Mouse (Mus musculus): Measurements from ENCODE around the gene Eif3k. TPM values are rescaled to one million over a fixed set of nuclear protein-coding genes. Genes with fewer than 3 reads are reported as not detected.
"Not testable (repeated sequence)": the region's sequence is repeated elsewhere in the genome, so short reads cannot be mapped to it uniquely, and the experiment has no call there.

The Eif3k gene
- total RNA-seq, 2 experiments from 2014 or later: 212 to 213 TPM

DNA sequence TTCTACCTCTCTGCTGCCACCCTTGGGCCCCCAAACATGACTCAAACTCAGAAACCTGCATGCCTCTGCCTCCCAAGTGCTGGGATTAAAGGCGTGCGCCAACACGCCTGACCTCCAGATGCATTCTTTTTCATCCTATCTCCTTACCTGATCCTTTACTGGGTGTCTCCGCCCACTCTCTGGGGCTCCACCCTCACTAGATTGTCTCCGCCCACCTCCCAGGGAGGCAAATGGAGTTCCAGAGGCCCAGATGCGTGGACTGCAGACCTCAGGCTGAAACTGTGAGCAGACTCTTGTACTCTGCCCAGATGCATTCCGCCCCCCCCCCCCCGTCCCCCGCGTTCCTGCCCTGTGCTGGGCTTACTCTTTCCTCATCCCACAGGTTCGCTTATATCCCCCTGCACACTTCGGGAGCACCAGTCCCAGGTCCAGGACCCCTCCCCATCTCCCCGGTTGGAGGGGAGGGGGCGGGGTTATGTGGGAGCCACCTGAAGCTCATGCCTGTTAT is 9.2 kb upstream of the Eif3k start:
- intact Hi-C loops (cut with DNase I): no loop called here
- DNase-seq: no peak

DNA sequence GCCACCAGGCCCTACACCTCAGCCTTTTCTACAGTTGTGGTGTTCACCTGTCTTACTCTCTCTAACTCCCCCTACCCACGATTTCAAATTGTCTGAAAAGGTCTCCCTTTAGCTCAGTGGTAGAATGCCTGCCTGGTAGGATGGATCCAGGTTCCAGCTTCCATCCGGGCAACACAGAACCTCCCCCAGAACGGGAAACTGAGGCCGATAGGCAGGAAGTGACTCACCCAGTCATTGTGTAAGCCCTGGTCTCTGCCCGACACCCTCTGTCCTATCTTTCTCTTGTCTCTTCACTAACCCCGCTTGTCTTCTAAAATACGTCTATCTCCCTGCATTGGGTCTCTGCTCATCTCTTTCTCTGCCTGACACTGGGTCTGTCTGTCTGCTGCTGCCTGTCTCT is 3.5 kb upstream of the Eif3k start:
- intact Hi-C loops (cut with DNase I): no loop called here
- no peak for DNase-seq

DNA sequence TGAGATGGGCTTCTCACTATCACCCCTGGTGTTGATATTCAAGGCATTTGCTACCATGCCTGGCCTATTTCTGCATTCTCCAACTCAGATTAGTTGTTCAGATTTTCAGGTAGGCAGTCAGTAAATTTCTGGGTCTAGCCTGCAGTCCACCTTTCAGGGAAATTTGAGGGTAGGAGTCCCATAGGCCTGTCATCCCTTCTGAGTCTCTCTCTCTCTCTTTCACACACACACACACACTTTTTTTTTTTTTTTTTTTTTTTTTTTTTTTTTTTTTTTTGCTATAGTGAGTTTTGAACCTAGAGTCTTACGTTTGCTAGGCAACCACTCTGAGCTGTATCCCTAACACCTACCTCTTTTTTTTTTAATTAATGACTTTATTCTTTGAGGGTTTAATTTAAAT is 2.8 kb upstream of the Eif3k start:
- intact Hi-C loops (cut with DNase I): no loop called here
- DNase-seq: no peak

DNA sequence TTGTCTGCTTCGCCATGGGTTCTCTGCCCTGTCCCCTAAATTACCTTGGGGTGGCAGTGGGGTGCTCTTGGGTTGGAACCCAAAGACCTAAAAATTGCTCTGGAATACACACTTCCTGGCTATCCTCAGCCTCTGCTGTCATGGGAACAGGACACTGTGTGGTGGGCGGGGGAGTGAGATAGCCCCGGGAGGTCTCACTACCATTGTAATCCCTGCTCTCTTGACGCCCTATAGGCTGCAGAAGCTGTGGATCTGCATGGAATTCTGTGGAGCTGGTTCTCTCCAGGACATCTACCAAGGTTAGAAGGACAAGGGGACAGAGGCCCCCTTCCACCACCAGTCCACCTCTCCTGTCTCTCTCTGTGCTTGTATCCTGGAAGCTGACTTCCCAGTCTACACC is 2.2 kb upstream of the Eif3k start:
- DNase-seq: no peak
- intact Hi-C loops (cut with DNase I): no loop called here

DNA sequence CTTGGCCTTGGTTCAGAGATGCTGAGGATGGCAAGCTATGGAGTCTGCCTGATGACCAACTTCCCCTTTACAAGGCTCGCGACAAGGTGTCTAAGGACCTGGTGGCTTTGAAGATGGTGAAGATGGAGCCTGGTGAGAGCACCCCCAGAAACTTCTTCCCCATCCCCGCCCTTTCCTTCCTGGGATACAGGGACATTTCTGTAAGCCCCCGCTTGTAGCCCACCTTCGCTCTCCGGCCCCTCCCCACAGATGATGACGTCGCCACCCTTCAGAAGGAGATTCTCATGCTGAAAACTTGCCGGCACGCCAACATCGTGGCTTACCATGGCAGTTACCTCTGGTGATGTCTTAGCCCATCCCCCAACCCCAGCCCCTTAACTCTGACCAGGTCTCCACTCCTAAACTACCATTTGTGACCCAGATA is 1.5 kb upstream of the Eif3k start:
- no peak for DNase-seq
- intact Hi-C loops (cut with DNase I): no loop called here

DNA sequence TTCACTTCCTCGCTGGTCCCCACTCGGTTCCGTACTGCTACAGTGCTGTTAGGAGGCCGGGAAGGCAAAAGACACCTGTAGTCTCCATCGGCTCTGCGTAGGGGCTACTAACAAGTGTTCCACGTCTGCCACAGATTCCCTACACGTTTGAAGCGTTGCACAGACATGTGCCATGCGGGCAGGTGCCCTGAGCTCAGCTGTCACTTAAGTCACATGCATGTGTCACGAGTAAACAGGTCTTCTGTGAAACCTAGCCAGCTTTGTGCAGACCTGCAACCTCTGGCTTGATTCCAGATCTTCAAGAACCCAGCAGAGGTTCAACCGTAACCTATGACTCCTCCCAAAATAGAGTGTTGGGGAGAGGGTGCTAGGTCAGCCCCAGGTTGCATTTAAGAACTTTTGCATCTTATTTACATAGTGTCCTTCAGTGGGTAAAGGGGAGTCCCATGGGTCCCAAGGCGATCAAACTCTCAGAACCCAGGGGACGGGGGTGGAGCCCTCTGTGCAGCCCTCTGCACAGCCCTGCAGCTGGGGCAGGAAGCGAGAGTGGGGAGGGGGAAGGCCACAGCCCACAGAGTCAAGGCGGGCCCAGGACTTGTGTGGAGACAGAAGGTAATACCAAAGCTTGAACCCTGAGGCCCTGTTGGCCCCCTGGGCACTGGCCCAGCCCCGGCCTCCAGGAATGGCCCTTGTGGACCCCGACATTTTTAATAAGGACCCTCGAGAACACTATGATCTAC is 780 bp upstream of the Eif3k start:
- intact Hi-C loops (cut with DNase I): no loop called here
- no peak for DNase-seq

DNA sequence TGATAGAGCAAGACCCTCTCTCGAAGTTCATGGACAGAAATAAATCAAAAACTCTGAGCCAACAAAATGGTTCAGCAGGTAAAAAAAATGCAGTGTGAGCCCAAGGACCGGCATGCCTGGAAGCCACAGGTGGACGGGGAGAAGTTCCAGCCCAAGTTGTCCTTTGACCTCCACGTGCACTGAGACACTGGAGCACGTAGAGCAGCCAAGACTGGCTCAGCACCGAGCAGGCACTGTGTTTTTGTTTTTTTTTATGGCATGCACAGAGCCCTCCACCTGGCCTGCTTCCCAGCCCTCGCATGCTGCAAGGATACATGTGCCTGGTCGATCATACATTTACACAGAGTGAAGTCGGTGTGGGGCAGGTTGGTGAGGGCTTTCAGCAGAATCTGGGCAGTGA is 4.1 kb downstream of the Eif3k start:
- DNase-seq: no peak
- intact Hi-C loops (cut with DNase I): no loop called here

DNA sequence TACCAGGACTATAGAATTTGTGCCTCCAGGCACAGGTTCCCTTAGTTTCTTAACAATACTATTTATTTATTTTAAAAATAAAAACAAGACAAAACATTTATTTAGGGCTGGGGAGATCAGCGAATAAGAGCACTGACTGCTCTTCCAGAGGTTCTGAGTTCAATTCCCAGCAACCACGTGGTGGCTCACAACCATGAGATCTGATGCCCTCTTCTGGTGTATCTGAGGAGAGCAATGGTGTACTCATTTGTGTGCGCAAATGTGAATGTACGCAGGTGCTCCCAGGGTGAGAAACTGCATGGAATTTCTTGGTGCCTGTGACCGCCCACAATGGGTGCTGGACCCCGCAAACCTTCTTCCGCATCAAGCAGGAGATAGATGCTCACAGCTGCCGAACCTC is 8.6 kb downstream of the Eif3k start:
- intact Hi-C loops (cut with DNase I): loop anchor here (5.0 kb wide), 1 partner anchor 64 kb away; no protein-coding TSS in a partner anchor
- no peak for DNase-seq

DNA sequence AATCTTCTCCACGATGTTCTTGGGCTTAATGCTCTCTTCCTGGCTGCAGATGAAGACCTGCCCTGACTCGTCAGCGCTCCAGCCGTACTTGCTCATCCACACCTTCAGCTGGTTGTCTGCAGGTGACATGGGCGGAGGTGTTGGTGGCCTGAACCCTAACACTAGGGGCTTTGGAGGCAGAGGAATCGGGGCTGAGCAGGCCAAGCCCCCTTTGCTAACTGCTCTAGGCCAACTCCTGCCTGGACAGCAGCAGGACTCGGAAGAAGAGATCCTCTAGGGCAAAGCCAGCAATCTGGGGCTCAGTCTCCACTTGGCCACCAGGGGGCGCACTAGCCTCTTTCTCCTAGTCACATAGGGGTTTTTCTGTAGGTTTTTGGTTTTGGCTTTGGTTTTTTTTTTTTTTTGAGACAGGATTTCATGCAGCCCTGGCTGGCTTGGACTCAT is 9.1 kb downstream of the Eif3k start:
- peak; percentile 87 for DNase-seq
- intact Hi-C loops (cut with DNase I): loop anchor here (5.0 kb wide), 1 partner anchor 65 kb away; no protein-coding TSS in a partner anchor

DNA sequence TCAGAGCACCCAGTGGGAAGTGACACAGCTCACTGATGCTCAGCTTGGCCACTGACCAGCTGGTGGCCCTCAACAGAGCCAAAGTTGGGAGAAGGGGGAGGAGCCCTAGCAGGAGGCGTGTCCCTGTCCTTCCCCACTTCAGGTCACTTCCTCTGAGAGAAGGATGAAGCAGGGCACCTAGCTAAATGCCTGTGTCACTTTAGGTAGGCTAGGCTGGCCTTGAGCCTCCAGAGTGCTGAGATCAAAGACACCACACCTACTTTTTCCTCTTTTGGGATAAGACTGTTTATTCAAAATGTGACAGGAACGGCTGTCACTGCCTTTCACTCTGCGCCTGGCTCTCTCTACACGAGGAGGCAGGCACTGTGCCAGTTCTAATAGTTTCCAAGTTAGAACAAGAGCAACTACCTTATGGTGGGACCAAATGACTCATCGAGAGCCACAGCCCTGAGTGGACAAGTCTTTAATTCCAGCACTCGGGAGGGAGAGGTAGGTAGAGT is 9.8 kb downstream of the Eif3k start:
- no peak for DNase-seq
- intact Hi-C loops (cut with DNase I): loop anchor here (5.0 kb wide), 1 partner anchor 65 kb away; no protein-coding TSS in a partner anchor

DNA sequence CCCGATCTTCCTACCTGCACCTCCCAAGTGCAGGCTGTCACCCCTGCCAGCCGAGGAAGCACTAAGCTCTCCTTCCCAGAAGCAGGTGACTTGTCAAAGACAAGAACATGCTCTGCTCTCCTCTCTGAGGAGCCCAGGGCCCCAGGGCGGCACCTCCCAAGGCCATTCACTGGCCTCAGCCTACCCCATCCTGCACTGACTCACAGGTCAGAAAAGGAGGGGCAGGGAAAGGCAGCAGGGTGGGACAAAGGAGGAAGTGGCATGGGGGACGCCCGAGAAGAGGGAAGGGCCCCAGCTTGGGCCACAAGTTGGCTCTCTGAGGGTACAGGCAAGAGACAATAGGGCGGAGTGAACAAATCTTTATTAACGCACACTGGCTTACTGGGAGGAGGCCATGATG is 10.6 kb downstream of the Eif3k start:
- intact Hi-C loops (cut with DNase I): loop anchor here (5.0 kb wide), 1 partner anchor 66 kb away; no protein-coding TSS in a partner anchor
- no peak for DNase-seq

DNA sequence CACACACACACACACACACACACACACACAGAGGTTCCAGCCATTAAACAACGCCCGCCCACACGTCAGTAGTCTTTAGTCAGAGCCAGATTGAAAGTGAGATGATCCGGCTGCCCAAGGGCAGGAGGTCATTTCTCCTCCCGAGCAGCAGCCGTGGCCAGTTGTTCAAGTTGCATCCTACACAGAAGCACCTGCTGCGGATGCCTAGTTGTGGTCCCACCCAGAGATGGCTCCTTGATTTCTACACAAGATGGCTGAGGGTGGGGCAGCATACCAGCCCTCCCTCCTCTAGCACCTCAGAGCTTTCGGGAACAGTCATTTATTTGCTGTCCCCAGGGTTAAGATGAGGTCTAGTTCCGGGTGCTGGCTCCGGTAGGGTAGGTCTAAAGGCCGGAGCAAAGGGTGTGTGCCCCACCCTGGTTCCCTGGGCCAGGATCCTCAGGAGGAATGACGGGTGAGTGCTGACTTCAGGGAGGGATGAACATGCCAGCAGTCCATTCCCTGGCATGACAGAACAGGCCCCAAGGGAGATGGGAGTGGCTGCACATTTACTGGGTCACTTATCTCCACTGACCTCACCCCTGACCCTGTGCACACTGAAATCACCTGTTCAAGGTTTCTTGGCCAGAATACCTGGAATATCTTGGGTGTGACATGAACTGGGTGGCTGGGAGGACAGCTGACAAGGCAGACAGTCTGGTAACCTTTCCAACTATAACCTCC is 11.8 kb downstream of the Eif3k start:
- intact Hi-C loops (cut with DNase I): loop anchor here (5.0 kb wide), 1 partner anchor 67 kb away; no protein-coding TSS in a partner anchor
- DNase-seq: no peak

DNA sequence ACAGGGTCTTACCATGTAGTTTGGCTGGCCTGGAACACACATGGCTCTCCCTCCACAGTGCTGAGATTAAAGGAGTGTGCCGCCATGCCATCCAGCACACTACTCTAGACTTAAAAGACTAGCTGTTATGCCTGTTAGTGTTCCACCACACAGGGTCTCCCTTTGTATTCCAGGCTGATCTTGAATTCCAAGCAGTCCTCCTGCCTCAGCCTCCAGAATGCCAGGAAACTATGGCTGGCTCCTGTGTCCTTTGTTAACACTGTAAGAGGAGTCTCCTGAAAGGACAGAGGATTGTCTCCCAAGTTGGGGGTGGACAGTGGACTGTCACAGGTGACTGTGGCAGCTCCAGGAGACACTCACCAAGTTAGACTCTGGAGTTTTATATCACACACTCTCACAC is 12.4 kb downstream of the Eif3k start:
- intact Hi-C loops (cut with DNase I): no loop called here

DNA sequence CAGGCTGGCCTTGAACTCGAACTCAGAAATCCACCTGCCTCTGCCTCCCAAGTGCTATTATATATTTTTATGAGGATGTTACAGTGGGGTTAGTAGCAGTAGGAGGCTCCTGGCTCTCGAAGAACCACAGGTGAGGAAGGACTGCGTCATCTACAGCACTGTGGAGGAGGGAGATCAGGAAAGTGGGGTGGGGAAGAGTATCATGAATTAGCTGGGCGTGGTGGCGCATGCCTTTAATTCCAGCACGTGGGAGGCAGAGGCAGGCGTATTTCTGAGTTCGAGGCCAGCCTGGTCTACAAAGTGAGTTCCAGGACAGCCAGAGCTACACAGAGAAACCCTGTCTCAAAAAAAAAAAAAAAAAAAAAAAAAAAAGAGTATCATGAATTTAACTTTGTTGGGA is 13.5 kb downstream of the Eif3k start:
- intact Hi-C loops (cut with DNase I); DNase-seq: not testable (repeated sequence)

More for the DNA sequence above, 12.4 kb downstream of the Eif3k start:
- no peak for DNase-seq

DNA sequence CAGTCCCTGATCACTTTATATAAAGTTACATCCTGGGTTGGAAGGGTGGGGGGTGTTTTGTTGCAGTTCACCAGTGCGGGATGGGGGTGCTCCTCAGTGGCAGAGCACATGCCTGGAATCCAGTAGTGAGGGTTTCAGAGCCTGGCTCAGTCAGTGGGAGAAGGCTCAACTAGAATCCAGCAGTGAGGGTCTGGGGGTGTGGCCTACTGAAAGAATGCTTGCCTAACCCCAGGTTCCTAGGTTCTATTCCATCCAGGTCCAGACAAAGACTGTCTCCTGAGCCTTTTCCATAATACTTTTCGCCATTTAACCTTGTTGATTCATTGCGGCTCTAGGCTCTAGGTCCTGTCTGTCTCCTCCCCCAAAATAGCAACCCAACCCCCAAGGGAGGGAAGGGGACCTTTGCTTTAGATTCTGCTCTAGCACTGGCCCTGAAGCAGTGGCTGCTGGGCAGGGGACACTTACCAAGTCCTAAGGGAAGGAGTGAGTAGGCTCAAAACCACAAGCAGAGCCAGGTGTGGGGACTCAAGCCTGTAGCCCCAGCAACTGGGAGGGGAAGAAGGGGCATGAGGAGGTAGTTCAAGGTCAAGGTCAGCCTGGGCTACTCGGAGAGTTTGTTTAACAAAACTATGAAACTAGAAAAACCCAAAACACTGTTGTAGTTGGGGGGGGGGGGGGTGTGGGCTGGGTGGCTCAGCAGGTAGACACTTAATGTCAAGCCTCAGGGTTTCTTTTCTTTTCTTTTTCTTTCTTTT is 14.7 kb downstream of the Eif3k start:
- intact Hi-C loops (cut with DNase I): no loop called here
- no peak for DNase-seq

DNA sequence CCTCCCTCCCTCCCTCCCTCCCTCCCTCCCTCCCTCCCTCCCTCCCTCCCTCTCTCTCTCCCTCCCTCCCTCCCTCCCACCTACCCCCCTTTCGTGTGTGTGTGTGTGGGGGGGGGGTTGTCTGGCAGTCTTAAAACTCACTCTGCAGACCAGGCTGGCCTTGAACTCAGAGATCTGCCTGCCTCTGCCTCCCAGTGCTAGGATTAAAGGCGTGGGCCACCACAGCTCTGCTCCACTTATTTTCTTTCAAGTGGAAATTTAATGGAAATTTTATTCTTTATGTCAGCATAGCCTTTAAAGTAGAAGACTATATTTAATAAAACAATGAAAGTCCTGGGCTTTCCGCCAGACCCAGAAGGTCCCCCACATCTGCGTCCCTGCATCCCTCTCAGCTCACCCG is 15.5 kb downstream of the Eif3k start:
- DNase-seq: no peak
- intact Hi-C loops (cut with DNase I): no loop called here

DNA sequence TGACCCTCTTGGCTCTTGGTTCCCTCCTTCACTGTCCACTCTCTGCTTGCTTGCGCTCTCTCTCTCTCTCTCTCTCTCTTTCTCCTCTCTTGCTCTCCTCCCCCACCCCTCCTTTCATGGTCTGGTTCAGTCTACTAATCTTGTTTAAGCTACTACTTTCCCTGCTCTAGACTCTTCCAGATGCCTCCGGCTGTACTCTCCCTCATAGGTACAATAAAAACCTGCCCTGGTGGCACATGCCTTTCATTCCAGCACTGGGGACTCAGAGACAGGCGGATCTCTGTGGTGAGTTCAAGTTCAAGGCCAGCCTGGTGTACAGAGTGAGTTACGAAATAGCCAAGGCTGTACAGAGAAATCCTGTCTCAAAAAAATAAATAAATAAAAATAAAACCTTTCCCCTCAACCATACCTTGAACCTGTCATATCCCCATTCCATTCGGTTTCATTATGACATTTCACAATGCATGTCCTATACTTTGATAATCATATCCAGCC is 16.3 kb downstream of the Eif3k start:
- intact Hi-C loops (cut with DNase I): no loop called here
- no peak for DNase-seq

DNA sequence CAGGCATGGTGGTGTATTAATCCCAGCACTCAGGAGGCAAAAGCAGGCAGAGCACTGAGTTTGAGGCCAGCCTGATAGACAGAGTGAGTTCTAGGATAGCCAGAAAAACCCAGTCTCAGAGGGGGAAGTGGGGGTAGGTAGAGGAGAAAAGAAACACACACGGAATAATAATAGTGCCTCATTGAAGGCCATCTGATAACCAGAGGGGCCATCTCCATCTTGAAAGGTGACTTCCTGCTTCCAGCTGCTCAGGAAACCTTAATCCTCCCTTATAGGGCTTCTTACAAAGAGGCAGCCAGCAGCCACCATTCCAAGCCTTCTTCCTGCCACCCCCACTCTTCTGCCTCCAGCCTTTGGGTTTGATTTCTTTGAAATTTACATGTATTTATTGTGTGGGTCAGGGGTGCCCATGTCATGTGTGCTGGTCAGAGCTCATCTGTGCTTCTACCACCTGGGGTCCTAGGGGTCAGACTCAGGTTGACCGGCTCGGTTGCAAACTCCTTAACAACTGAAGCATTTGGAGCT is 18.2 kb downstream of the Eif3k start:
- intact Hi-C loops (cut with DNase I): no loop called here
- no peak for DNase-seq

DNA sequence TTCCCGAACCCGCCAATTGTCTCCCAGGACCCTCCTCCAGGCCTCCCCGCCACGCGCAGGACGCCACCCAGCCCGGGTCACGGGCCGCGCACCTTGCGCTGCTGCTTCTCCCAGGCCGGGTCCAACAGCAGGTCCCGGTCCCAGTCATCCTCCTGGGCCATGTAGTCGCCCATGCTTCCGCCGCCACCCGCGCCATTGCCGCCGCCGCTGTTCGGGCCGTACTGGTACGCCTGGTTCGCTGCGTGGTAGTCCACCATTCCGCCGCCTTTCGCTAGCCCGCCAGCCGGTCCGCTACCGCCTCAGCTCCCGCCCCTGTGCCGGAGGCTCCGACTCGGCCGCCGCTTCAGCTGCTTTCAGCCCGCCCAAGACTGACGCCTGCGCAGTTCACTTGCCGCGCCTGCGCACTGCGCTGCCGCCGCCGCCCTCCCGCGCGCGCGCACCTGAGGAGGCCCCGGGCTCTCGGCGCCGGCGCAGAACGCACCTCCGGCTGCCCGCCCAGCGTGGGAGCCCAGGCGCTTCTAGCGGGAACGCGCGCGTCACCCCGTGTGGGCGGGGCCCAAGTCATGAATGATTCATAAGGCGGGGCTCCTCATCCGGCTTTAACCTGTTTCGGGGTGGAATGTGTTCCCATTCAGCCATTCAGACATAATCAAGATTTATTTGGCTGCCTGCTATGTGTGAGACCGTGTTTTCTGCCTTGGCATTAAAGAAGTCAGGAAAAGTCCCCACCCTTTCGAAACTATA is 19.6 kb downstream of the Eif3k start, which contains the start of gene Actn4:
Gene Actn4, minus strand, starts transcription at position 414 of the 744 bp plus-strand sequence.
- intact Hi-C loops (cut with DNase I): no loop called here
- DNase-seq: peak; percentile 99

DNA sequence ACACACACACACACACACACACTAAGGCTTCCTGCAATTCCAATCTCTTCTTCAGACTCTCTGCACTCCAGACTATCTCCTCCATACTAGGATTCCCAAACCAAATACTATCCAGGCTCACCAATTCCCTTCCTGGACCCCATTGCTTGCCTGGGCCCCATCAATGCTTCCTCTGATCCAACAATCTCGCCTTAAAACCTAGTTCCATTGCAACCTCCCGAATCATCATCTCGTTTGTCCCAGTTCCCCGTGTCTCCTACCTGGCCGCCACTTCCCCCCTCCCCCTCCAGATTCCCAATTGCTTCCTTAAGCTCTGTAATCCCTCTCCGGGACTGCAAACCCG is 20.1 kb downstream of the Eif3k start:
- no peak for DNase-seq
- intact Hi-C loops (cut with DNase I): no loop called here
